Mouse (Mus musculus) kidney, adult 9 months (tissue): ENCODE results near the gene Tgfbr2.

Source experiments
- DNase-seq: peaks from one replicate; pipeline ENCODE4 v3.0.0; 2022

Gene Tgfbr2

DNA sequence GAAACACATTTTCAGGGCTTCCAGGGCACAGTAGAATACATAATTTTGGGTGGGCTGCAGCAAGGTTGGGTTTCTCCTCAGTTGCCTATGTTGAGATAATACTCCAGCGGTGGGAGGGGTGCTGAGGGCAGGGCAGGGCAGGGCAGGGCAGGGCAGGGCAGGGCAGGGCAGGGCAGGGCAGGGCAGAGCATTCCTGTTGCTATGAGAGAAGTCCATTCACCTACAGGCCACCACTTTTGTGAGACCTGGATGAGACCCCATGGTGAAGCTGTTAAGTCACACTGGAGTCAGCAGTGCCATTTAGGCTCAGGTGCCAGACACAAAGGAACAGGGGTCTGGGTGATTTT lies 18.3 kb upstream of the Tgfbr2 start:
- DNase-seq, result no peak

DNA sequence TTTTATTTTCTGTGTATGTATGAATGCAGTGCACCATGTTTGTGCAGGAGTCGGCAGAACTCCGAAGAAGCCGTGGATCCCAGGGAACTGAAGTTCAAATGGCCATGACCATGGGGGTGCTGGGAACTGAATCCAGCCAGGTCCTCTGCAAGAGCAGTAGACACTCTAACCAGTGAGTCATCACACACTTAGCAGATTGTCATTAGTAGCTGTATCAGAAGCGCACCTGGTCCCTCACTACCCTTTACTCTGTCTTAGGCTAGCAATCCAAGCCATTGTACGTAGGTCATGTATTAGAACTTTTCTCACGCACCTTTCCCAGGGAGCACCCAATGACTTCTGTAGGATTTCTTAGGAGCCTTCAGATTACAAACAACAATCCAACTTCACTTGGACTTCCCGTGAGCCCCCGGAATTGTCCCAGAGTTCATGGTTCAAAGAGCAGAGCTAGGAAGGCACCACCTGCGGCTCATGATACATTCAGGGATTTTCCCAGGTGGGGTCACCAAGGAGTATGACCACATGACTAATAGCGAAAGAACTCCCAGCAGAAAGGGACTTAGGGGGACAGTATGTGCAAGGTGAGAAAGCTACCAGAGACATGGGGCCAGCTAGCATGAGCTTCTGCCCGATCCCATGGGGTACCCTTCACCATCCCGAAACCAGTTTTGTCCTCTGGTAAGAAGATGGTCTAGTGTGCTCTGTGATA lies 17.8 kb upstream of the Tgfbr2 start:
- no peak for DNase-seq

DNA sequence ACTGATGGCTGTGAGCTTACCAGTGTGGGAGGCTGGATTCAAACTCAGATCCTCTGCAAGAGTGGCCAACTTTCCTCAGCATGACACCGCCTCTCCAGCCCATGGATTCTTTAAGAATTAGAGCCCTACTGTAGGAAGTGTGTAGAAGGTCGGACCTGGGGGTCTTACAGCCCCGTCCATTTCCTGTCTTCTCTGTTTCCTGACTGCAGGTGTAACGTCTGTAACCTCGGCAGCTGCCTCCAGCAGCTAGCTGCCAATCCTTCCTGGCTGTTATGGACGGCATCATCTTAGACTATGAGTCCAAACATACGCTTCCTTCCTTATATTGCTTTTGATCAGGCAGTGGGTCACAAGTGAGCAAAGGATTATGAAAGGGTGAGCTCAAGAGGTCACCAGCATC lies 17.1 kb upstream of the Tgfbr2 start:
- DNase-seq, result no peak

- no peak for DNase-seq
Measured at GRCm38 (mm10) chr9:116189831-116190230, 14.7 kb upstream of the Tgfbr2 start.

DNA sequence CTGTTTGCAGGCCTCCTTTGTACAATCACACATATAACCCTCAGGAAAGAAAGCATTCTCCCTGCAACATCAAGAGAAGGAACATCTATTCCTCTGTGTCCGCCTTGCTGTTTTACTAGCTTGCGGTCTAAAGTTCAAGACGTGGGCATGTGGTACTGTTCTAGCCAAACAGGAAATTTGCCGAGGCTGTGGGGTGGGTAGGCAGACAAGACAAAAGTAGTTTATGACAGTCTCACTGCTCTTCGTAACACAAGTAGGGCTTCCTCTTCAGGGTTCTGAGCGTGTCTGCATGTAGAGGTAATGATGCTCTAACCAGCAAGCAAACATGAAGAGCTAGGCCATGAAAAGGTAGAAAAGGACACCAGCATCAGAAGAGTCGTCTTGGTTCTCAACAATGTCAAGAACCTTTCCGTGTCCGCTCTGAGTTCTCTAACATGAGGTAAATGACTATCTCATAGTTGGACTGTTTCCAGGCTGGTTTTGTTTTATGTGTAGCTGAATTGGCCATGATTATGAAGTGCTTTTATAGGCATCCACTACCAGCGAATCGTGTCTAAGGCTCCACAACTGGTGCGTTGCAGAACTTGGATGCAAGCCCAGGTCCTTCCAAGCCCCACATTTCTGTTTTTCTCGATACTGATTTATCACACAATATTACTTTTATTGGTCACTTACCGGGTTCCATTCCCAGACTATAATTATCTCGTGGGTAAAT lies 13.9 kb upstream of the Tgfbr2 start:
- no peak for DNase-seq

GRCm38 (mm10) chr9:116187181-116187731 lies 12.1 kb upstream of the Tgfbr2 start:
- peak; percentile 76 for DNase-seq

DNA sequence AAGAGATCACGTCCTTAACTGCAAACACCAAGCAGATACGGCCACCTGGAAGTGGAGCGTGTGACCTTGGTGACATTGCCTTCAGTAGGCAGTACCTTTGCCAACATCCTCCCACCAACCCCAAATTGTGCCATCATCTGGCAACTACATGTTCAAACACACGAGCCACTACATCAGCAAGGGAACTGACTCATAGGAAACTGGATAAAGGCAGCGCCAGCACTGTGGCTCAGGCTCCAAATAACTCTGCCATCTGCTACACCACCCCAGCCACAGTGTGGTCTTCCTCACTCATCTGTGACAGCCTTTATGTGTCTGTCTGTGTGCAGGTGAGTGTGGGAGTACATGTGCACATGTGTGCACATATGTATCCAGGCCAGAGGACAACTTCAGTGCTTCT lies 9.7 kb upstream of the Tgfbr2 start:
- no peak for DNase-seq

- DNase-seq, result no peak
Measured at GRCm38 (mm10) chr9:116183035-116183434, 7.9 kb upstream of the Tgfbr2 start.

DNA sequence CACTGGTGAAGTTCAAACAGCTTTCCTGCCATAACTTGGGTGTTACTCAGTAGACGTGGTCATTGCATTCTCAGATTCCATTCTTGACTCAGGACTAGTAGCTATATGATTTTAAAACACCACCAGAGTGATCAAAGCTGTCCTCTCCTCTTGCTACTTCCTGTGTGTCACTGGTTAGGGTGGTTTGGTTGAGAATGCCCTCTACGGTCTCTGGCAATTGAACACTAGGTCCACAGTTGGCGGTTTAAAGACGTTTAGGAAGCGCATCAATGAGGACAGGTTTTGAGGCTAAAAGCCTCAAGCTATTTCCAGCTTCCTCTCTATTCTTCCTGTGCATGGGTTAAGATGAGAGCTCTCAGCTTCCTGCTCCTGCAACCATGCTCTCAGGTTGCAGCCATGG lies 6.4 kb upstream of the Tgfbr2 start:
- DNase-seq, result no peak

DNA sequence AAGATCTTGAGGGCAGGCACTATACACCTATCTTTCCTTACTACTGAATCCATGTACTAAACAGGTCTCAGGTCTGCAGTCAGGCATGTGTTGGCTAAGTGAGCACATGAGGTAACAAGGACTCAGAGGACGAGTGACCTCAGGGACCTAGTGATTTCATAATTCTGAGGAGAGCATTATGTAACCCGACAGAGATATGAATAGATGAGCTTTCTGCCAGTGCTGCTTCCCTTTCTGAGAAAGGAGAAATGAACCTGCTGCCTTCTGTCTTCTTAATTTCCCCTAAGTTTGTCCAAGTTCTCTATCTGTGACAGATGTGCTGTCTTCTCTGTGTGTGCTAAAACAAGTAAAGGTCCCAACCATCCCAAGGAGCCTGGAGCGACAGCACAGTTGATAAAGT lies 3.0 kb upstream of the Tgfbr2 start:
- DNase-seq, result peak; percentile 58

DNA sequence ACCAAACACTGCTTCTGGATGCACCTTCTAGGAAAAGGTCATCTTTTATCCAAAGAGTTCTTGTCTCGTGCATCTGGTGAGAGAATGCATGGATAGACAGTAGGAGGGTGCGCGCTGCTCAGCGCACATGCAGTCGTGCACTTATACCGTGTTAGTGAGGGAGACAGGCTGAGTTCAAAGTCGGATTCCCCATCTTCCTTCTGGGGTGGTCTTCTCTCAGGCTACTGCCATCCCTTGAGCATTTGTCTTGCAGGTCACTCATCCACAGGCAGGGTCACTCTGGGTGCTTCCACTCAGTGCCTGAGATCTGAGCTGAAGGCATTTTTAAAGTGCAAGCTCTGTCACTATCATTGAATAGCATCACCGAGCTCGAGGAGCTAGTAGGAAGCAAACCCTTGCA lies 1.9 kb upstream of the Tgfbr2 start:
- no peak for DNase-seq

DNA sequence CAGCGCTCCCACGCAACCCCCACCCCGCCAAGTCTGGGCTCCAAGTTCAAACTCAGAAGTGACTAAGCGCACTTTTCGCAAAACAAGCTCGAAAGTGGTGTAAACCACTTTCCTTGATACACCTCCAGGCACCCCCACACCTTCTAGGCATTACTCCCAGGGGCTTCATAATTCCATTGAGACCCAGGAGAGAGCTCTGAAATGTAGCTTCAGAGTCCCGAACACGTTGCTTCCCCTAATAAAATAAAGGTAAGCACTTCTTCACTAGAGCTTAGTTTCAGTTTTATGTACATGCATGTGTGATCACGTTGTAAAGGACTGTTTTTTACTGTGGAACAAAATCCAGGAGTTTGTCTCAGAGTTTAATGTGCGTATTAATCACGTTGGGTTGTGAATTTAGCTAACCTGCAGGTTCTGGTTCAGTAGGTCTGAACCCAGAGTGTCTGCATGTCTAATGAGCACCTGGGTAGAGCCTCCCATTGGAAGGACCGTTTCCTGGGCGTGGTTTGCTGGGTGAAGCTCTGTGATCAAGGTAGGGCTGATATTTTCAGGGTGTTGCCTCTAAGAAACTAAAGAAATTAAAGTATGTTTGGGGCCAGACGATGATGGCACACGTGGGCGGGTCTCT lies 442 bp upstream of the Tgfbr2 start:
- DNase-seq, result peak; percentile 92

DNA sequence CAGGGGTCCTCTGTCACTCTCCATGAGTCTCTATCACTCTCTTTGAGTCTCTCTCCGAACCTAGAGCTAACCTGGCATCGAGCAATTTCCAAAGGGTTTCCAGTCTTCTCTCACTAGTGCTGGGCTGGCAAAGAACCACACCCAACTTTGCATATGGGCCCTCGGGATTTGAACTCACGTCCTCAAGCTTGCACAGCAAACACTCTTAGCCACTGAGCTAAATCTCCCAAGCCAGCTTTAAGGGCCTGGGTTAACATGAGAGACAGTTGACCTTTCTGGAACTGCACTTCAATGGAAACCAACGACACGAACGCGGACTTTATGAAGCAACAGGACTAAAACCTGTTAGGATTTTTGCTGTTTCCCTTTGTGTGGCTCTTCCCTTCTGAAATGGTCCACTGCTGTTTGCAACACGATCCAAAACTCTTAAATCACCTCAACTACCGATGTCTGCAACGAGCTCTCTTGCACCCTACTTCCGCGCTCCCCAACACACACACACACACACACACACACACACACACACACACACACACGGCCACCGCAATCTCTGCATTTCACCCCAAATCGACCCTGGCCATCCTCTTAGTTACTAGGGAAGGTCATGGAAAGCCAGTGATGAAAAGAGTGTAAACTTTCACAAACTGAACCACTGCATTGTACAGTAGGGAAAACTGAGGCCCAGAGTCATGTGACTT lies 1.5 kb downstream of the Tgfbr2 start:
- no peak for DNase-seq

GRCm38 (mm10) chr9:116173059-116173458 lies 2.1 kb downstream of the Tgfbr2 start:
- DNase-seq, result no peak

- DNase-seq, result no peak
Measured at GRCm38 (mm10) chr9:116169067-116169466, 6.1 kb downstream of the Tgfbr2 start.

DNA sequence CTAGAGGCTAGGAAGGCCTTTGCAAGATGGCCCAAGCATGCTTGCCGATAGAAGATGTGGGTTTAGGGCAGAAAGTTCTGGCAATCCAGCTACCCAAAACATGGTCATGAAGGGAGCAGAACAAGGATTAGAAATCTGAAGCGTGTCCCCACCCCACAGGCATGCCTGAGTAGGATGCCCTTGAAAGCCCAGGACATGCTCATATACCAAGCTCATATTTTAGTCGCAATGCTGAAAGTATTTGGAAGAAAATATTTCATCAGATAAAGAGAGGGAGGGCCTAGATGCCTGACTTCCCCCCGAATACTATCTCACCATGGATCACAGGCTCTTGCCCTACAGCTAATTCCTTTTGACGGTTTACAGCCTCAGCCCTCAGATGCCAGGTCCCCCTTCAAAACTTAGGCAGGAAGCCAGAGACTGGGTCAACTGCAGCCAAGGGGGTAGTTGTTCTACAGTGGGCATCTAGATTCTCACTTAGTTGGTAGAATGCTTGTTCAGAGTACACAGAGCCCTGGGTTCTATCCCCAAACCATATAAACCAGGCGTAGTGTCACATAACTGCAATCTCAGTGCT lies 7.8 kb downstream of the Tgfbr2 start:
- DNase-seq, result no peak

DNA sequence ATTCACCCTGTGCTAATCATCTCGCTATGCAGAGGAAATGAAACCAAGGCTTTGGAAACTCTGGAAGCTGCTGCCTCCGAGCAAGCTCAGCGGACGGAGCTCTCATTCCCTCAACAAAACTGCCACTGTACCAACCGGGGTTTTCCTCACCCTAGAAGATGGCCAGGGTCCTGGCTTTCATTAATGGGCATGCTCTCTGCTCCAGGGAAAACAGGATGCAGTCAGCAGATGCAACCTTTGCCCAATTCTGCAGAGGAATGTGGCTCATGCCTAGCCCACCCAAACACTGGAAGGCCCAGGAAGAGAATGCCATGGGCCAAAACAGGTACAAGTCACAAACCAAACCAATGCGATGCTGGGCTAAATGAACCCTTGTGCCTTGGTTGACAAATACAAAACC lies 8.8 kb downstream of the Tgfbr2 start:
- no peak for DNase-seq

- no peak for DNase-seq
Measured at GRCm38 (mm10) chr9:116163883-116164282, 11.3 kb downstream of the Tgfbr2 start.

DNA sequence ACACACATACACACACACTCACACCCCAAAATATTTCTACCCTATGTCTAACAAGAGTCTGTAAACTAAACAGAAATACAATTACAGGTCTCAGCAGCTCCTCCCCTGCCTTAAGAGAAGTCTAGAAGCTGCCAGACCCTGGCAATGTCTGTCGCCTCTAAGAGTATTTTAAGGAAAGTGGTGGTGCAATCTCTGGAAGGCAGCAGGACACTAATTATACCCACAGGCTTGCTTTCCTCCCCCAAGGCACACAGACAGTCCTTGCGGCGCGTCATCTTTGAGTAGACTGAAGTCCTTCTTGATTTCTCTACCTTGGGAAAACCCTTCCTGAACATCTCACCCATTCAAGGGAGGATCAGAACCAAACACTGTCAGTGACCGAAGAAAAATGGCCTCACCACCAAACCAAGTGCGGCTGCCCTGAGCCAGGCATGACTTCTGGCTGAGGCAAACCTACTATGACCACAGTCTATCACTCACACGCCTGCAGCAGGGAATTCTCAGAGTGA lies 12.2 kb downstream of the Tgfbr2 start:
- no peak for DNase-seq

- no peak for DNase-seq
Measured at GRCm38 (mm10) chr9:116160860-116161259, 14.3 kb downstream of the Tgfbr2 start.

DNA sequence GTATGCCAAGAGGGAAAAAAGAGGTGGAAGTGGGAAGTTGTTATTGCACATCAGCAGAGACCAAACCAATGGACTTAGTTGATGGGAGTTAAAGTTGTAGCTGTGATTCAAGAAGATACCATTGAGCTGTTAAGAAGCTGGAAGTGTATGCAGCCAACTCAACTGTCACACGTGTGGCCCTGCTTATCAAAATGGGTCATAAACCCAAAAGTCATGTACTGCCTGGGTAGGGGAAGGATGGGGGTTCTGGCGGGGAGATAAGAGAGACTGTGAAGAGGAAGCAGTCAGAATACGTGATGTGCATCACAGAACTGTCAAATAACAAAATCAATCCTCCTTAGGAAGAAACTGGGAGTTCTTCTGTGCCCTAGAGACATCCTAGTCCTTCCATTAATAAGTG lies 15.1 kb downstream of the Tgfbr2 start:
- no peak for DNase-seq

GRCm38 (mm10) chr9:116156501-116156900 lies 18.7 kb downstream of the Tgfbr2 start:
- peak; percentile 60 for DNase-seq

- DNase-seq, result no peak
Measured at GRCm38 (mm10) chr9:116152878-116153277, 22.3 kb downstream of the Tgfbr2 start.
